Mouse (Mus musculus) left cerebral cortex, postnatal 4 days (tissue): ENCODE data around the gene Nusap1. TPM values are rescaled to one million over a fixed set of nuclear protein-coding genes. Genes with fewer than 3 reads are reported as not detected.
"Not testable (repeated sequence)": the region's sequence is repeated elsewhere in the genome, so short reads cannot be mapped to it uniquely, and the experiment has no call there.

ENCODE experiments used
- DNase-seq: peaks from one replicate; pipeline ENCODE4 v3.0.0-alpha.2; 2022
- intact Hi-C: fragments of 180-260 bp; cut with DNase I; formaldehyde crosslinking; loops from one replicate; pipeline ENCODE4 v1.15.1; 2025
- total RNA-seq, 2 experiments: library from RNA; stranded (reverse); gene quantifications; 2 replicates each; pipeline ENCODE4 v1.2.3; 2021

The Nusap1 gene
- total RNA-seq, 2 experiments from 2014 or later = 4.6 to 4.8 TPM

GRCm38 (mm10) chr2:119641214-119641912 is 23.3 kb downstream of the Nusap1 start:
- intact Hi-C loops = no loop called here
- no peak for DNase-seq

- intact Hi-C loops = no loop called here
- DNase-seq = no peak
Measured at GRCm38 (mm10) chr2:119644254-119644653, 26.2 kb downstream of the Nusap1 start.

DNA sequence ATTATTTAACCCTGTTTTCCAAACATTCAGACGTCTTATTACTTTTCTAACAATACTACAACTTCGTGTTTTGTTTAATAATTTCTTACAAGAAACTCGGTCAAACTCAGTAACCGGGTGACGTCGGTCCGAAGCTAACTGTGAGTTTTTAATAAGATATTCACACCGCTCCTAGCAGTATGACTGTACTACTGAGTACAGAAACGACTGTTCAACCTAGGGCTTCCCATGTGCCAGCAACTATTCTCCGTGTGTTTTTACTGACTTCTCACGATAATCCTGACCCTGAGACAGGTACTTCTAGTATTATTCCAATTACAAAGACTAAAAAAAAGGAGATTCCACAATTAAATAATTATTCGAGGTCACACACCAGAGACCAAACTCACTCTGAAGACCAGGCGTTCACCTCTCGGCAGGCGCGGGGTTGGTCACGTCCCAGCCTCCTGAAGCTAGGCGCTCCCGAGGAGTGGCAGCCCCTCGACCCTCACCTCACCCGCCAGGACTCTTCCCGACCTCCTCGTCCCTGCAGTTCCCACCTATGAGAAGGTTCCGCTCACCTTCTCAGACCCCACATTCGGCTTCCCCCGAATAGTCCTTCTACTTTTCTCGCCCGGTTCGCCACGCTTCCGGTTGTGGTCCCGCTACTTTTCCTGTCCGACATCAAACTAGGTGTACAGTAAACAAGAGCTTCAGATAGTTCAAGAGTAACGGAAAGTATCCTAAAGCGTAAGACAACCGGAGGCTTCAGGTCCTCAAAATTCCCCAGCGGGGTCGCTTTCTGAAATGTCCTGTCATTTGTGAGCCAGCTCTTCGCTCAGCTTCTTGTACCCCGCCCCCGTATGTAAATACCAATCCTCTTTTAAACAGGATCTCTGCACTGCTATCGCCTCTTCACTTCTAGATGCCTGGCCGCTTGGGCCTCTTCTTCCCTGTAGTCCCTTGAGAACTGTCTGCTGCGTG is 44.4 kb downstream of the Nusap1 start, which contains the start of gene Ndufaf1:
Gene Ndufaf1 (minus strand): TSS at position 608 of the 963 bp plus-strand sequence.
- peak; percentile 71 for DNase-seq
- intact Hi-C loops = no loop called here

GRCm38 (mm10) chr2:119665744-119666143 is 47.6 kb downstream of the Nusap1 start:
- intact Hi-C loops, DNase-seq: not testable (repeated sequence)

- no peak for DNase-seq
- intact Hi-C loops = no loop called here
Measured at GRCm38 (mm10) chr2:119669010-119669409, 50.9 kb downstream of the Nusap1 start.

DNA sequence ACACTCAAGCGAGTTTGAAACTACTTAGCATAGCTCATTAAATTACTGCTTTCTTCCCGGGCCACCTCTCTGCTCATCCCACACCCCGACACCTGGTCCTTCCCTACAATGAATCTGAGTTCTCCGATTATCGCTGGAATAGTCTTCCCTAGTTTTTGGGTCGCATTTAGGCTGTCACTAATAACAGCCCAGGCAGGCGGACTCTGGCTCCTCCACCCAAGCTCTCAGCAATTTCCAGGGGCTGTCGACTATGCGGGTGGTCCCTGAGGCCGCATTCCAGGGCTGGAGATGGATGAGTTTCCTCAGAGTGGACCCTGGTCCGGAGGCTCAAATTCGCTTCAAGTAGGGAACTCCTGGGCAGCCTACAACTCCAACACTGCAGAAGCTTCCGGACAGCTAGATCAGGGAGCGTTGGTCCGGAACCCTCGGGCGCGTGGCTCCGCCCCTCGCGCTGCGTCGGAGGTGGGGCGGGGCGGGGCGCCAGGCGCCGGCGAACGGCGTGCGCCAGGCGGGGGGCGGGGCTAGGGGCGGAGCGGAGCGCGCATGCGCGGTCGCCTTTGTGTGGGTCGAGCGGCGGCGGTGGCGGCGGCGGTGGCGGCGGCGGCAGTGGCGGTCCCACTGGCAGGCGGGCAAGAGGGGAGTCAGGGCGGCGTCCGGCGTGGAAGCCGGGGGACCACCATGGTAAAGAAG is 56.6 kb downstream of the Nusap1 start, which contains the start of gene Rtf1:
Gene Rtf1 (plus strand): TSS at position 544 of the 690 bp plus-strand sequence.
- DNase-seq = peak; percentile 98
- intact Hi-C loops = no loop called here

GRCm38 (mm10) chr2:119675215-119675784 is 57.2 kb downstream of the Nusap1 start:
- intact Hi-C loops = no loop called here

GRCm38 (mm10) chr2:119675831-119676230 is 57.7 kb downstream of the Nusap1 start:
- intact Hi-C loops = no loop called here

More at GRCm38 (mm10) chr2:119675215-119675784, 57.2 kb downstream of the Nusap1 start:
- no peak for DNase-seq

DNA sequence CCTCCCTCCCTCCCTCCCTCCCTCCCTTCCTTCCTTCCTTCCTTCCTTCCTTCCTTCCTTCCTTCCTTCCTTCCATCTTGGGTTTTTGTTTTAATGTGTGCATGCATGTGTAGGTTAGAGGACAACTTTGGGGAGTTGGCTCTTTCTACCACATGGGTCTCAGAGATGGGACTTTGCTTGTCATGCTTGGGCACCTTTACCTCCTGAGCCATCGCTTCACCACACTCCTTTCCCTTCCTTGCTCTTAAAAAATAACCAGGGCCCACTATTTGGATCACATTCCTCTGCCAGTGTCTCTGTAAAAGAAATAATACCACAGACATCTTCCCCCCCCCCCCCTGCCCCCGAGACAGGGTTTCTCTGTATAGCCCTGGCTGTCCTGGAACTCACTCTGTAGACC is 65.6 kb downstream of the Nusap1 start:
- intact Hi-C loops = no loop called here
- DNase-seq = no peak

More at GRCm38 (mm10) chr2:119675831-119676230, 57.7 kb downstream of the Nusap1 start:
- no peak for DNase-seq

DNA sequence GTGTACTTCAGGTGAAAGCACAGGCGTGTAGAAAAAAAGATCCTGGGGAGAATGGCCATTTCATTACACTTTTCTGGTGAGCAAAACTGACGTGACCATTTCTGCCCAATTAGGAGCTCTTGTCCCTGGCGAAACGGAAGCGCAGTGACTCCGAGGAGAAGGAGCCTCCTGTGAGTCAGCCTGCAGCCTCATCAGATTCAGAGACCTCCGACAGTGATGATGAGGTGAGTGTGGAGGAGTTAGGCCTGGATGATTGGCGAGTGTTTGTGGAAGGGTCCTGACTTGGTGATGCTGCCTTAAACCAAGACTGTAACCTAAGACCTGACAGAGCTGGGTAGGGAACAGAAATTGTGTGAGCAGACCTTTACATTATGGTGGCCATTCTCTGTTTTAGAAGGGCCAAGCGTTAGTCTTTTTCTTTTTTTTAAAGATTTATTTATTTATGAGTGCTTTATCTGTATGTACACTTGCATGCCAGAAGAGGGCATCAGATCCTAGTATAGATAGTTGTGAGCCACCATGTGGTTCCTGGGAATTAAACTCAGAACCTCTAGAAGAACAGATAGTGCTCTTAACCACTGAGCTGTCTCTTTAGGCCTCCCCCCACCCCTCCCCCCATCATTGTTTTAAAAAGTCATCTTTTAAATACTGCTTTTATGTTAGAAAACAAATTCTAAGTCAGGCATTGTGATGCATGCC is 74.1 kb downstream of the Nusap1 start:
- intact Hi-C loops = no loop called here
- no peak for DNase-seq

- no peak for DNase-seq
- intact Hi-C loops = no loop called here
Measured at GRCm38 (mm10) chr2:119694826-119695225, 76.7 kb downstream of the Nusap1 start.

GRCm38 (mm10) chr2:119696111-119696510 is 78.0 kb downstream of the Nusap1 start:
- no peak for DNase-seq
- intact Hi-C loops = no loop called here

DNA sequence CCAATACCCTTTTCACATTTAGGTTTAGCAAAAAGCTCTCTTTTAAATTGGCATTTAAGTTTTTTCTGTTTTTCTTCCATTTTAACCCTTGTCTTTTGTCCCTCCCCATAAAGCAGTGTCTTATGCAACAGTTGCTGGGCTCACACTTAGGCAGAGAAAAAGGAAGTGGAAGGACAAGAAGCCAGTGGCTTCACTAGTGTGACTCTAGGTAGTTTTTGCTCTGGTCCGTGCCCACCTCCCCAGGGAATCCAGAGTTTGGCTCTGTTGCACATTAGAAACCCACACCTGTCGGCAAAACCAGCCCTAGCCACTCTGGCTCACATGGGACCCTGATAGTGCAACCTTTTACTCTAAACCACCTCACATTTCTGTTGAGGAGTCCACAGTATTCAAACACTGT is 80.4 kb downstream of the Nusap1 start:
- no peak for DNase-seq
- intact Hi-C loops = no loop called here

GRCm38 (mm10) chr2:119699962-119700361 is 81.9 kb downstream of the Nusap1 start:
- intact Hi-C loops = no loop called here
- DNase-seq = no peak

Other genes starting within 250 kb of the Nusap1 start
- 10 to 100 TPM; 20.9 to 23.7 TPM for gene Ino80, start 140.6 kb upstream of the Nusap1 start, total RNA-seq
- gene Exd1, start 70.7 kb upstream of the Nusap1 start, total RNA-seq = 1 to 10 TPM in 1 of 2 experiments, under 1 TPM in 1; 0.85 to 1.6 TPM
- gene Chp1, start 70.6 kb upstream of the Nusap1 start, total RNA-seq = 10 to 100 TPM; 77.2 to 81.3 TPM
- gene Oip5, start 171 bp downstream of the Nusap1 start, total RNA-seq = 1 to 10 TPM; 2.4 to 2.8 TPM
- gene Ndufaf1, start 44.5 kb downstream of the Nusap1 start, total RNA-seq = 10 to 100 TPM; 22.0 to 25.0 TPM
- 10 to 100 TPM; 65.7 to 69.5 TPM for gene Rtf1, start 56.8 kb downstream of the Nusap1 start, total RNA-seq
- gene Itpka, start 124.0 kb downstream of the Nusap1 start, total RNA-seq = 10 to 100 TPM; 15.1 to 19.5 TPM
- 1 to 10 TPM; 1.3 to 2.3 TPM for gene Ltk, start 142.1 kb downstream of the Nusap1 start, total RNA-seq
- gene Rpap1, start 169.2 kb downstream of the Nusap1 start, total RNA-seq = 10 to 100 TPM; 17.6 to 18.4 TPM
- 10 to 100 TPM; 40.9 to 50.9 TPM for gene Tyro3, start 179.4 kb downstream of the Nusap1 start, total RNA-seq